Mouse (Mus musculus) kidney, postnatal 36 days (tissue): ENCODE measurements at regions not wholly inside any gene's neighbourhood (a gene's known extent, or its start where the extent isn't known, plus 50 kb on each side); places are given as distances from the start of the nearest gene placed in this dataset.
A peak's percentile ranks its signal among the peaks of the same experiment; 100 is the strongest.

Source experiments
- DNase-seq, 2 experiments: peaks; one replicate each; pipeline ENCODE4 v3.0.0; 2021 to 2022; ENCODE audit warnings: mixed read lengths in 2 of 2

DNA sequence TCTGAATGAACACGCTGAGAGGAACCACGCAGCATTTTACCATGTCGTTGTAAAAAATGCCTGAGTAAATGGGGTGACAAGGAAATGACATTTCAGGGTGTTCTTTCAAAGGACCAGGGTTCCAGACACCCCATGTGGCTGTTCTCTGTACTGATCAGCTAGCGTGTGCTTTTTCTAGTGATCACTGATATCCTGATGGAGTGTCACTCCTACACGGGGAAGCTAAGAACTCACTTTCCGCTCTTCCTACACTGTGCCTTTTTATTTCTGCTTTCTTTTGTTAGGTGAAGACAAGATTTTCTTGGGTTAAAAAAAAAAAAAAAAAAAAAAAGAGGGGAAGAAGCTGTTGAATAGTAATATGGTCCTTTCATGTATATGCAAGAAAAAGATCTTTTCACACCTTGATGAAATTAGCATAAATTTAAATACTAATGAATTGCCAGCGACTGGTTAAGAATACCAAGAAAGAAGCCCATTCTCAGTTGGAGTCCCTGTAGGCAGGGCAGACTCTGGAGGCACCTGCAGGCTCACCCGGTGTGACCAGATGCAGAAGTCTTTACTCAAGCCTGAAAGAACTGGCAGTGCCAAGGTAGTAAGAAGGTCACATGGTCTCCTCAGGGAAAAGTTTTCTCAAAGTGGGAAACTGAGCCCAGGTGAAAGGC, 270.2 kb upstream of the Irx2 start:
- no peak for DNase-seq

DNA sequence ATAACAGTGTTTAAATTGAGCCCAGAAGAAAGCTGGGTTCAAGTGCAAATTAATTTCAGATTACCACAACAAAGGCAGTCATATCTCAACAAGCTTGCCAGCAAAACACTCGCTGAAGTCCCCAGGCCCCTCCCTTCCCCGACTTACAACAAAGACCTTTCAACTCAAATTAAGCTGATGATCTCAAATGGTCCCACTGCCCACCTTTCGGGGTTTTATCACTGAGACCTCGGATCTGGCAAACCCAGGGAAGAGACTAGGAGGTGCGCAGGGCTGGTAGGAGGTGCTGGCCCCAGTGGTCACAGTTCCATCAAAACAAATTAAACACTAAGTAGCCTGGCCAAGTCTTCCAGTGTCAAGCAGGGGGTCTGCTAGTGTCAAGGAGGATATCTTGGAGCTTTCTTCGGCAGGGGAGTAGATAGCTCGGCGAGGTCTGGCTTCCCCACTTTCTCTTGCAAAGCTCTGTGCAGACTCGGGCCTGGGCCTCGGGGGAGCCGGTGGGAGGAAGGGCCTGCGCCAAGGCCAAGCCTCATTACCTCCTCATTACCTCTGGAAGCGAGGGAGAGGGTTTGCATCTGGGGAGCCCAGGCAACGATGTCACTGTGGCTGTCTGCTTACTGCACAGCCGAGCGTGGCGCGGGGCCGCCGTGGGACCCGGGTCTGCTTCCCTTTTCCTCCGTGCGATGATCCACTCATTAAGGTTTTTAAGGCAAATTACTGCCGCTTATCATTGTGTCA, 262.9 kb upstream of the Irx2 start:
- no peak for DNase-seq

DNA sequence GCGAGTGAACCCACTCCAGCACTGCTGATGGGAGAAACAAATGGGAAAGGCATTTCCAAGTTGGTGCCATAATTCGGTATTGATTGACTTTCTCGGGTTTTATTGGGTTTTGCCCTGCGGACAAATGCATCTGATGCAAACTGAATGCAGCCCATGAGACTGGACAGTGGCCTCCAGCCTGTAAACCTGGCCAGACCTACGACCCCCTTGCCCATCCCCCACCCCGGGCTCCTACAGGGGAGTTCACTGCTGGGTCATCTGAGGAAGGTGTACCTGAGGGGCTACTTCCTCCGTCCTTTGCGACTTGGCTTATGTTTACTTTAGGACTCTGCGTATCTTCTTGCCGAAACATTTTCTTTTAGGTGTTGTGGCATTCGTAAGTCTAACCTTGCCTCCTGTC, 262.3 kb upstream of the Irx2 start:
- no peak for DNase-seq

DNA sequence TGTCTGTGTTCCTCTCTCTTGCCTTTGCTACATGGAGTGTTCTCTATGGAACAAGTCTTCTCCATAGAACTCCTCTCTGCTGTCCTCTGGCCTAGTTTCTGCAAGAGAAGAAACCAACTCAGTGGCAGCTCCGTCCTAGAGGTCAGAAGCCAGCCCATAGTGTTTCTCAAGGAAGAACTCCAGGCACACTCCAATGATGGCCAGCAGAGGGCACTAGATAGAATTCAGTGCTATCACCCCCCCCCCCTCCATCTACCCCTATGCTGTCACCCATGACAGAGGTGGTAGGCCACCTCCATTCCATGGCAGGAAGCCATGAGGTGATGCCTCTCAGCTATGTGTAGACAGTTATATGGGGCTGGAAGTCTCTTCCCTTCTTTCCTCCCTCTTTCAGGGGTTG, 258.5 kb upstream of the Irx2 start:
- peak in 1 of 2 experiments; percentile 34 for DNase-seq

DNA sequence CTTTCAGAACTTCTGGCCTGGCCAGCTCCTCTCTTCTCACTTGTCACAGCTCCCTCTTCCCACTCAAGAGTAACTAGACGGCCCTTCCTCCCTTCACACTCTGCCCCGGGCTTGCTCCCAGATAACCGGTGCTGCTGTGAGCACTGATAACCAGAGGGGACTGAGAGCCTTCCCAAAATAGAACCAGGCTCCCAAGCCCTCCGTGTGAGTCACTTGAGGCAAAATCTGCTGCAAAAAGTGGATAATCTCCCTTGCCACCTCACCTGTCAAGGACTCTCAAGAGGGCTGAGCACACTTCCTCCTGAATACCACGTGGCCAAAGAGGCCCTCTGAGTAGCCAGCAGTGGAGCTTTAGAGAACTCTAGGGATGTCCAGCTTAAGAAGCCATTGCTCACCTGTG, 257.6 kb upstream of the Irx2 start:
- no peak for DNase-seq

DNA sequence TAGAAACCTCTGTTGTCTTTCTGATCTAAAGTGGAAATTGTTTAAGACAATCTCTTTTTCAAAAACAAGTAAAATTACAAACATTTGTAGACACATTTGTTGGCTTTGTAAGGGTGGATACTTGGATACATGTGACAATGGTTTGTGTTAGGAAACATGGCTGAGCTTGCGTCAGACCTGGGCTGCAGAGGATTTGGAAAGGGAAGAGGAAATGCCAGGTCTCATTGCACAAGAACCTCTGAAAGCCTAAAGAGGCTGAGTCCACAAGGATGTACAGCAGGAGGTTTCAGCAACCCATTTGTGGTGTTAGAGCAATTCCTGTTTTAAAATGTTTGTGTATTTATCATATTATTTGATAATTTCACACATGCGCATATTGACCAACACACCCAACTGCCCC, 235.3 kb upstream of the Irx2 start:
- DNase-seq = no peak

DNA sequence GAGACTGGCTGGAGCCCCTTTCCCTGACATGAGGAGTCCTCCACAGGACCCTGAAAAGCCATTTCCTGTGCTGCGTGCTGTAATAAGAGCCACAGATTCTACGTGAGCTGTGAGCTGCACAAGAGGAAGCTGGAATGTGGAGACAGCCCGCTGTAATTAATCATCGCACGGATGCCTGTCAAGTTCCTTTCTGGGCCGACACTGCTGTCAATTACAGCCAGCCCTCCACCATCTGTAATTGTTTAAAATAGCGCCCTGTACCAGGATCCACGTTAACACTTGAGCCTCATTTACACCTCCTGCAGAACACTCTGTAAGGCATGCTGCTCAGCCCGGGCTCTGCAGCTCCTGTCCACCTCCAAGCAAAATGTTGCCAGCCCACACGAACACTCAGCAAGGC, 227.9 kb upstream of the Irx2 start:
- no peak for DNase-seq

DNA sequence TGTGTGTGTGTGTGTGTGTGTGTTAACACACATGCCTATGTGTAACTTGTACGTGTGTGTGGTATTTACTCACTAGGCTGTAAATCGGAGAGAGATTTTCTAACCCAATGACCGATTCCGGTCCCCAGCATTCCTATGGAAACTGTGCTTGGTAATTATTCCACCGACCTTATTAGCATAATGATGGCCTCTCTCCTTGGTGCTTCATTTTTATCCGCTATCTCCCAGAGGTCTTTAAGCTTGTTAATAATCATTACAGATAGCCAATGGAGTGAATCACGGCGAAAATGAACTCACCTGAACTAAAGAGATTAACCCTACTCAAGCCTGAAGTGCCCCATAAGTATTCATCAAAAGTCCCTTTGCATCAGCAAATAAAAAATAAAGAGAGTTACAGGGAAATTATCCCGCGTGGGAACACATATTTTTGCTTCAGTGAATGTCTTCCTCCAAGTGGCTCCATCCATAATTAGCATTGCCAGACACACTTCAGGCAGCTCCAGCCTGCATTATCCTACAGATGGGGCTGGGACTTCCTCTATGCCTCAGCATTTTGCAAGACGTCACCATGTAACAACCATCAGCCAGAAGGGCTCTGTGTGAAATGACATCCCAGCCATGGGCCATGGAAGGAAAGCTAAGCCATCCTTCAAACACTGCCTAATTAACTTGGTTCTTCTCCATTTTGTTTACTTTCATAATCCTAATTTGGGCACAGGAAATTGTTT, 219.2 kb upstream of the Irx2 start:
- DNase-seq = no peak

DNA sequence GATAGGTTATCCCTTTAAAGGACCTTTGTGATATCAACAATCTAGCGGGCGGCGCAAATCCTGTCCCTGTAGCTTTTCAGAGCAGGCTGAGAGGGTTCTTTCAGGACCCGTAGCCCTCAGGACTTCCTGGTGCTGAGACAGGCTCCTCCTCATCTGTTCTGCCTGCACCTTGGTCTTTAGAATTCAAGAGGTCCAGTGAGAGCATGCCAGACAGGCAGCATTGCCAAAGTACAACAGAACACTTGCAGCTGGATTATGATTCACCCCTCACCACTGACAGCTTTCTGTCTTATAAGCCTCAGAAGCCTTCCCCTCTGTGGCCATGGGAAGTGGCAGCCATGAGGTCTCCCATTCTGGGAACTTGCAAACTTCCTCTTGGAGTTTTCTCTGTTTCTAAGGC, 216.0 kb upstream of the Irx2 start:
- DNase-seq = peak; percentile 35 to 62

DNA sequence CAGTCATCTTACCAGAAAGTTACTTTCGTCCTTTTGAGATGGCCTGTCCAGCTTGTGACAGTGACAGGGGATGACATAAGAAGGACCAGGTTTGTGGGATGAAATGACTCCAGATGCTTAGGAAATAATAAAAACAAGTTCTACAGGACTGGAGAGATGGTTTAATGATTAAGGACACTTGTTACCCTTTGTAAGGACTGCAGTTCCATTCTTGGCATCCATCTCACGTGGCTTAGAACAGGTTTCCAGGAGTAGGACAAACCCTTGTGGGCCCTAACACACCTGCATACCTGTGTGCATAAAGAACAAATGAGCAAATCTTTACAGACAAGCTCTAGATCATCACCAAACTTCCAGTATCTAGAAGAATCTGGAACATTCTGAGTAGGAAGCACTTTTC, 211.6 kb upstream of the Irx2 start:
- DNase-seq = peak; percentile 27 to 36

DNA sequence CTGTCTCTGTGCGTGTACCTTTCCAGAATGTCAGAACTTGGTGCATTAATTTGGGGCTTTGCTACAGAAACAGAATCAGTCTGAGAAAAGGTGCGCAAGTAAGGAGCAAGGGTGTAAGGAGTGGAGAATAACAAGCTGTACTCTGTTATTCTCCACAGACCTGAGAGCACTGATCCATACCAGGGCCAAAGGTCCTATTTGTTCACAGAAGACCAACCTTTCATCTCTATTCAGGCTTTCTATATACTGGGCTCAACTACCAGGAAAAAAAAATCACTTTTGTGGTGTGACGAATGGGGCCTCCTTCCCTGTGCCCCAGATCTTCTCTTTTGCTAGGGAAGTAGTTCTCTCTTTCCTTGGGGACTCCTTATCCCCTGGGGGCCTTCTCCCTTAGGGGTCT, 210.8 kb upstream of the Irx2 start:
- DNase-seq = peak; percentile 29 to 51

DNA sequence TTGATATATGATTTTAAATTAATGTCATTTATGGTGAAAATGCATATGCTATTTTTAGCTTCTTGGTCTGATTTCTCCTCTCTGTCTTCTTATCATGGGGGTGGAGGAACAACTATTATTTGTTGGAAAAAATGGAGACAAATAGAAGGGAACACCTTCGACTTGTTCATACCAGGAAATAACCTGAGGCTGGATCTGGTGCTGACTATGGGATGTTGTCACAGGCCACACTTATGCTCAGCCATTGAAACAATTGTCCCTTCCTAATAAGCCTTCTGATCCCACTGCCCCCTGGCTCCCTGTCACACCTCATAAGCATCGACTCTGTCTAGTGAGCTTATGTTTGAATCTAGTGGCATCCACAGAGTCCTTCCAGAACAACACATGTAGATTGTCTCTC, 210.3 kb upstream of the Irx2 start:
- DNase-seq = no peak

DNA sequence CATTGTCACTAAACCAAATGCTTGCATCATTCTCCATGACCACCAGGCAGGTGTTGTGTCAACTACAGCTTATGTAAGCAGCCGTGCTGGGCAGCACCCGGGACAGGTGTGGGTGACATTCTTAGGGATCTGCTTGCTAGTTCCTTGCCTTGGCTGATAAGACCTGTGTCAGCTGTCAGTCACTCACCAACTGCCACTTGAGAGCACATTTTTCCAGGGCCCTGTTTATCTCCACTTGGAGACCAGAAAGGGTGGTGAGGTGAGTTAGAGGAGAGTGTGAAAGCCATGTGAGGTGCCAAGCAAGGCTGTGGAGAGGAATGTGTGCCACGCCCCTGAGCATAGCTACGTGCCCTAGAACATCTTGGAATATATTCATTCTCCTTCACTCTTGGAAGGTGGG, 209.1 kb upstream of the Irx2 start:
- no peak for DNase-seq

DNA sequence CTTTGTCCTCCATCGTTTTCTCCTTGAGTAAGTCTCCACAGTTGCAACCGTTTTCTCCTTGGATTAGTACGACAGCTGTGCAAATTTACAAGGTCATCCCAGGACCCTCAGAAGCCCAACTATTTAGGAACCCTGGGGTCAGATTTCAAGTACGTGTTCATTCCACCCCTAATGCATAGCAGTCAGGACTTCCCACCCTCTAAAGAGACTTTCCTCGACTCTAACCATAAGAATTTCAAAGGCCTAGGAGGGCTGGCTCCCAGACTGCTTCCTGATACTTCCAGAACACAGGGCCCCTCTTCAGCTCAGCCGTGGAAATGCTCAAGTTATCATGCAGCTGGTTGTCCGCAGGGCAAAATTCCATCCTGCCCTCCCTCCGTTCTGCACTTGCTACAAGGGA, 202.7 kb upstream of the Irx2 start:
- no peak for DNase-seq

DNA sequence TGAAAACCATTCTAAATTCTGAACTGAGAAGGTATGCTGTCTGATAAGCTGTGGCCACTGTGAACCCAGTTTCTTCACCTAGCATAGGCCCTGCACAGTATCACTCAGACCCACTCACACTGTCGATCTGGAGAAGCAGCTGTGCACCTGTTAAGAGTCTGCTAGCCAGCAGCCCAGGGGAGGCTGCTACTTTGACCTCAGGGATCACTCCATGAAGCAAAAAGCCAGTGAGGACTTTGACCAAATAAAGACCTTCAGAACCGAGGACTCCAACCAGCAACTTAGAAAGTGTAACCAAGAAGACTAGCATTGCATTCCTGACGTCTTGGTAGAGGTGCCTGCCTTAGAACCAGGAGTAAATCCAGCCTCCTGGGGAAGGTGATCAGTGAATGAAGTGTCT, 183.3 kb upstream of the Irx2 start:
- DNase-seq = peak; percentile 17 to 32

DNA sequence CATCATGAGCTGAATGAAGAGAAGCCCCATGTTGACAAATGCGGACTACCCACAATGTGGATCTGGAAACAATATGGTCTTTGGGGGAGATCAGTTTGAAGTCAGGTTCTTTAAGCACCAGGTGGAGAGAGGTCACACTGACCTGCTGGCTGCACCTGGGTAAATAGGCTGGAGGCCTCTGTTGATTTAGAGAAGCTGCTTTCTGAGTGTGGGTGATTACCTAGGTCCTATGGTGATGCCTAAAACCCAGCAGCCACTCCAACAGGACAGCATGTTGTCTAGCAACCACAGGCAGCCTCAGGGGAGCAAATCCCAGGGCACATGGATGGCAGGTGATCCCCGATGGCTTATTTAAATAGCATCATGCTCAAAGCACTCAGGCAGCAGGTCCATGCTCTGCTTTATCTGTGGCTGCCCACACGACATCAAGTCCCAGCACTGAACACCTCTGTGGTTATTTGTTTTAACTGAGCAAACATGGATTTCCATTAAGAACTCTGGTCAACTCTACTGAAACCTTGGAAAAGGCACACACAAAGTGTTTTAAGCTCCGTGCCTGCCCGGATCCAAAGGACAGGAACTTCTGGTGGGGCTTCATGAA, 180.1 kb upstream of the Irx2 start:
- no peak for DNase-seq

DNA sequence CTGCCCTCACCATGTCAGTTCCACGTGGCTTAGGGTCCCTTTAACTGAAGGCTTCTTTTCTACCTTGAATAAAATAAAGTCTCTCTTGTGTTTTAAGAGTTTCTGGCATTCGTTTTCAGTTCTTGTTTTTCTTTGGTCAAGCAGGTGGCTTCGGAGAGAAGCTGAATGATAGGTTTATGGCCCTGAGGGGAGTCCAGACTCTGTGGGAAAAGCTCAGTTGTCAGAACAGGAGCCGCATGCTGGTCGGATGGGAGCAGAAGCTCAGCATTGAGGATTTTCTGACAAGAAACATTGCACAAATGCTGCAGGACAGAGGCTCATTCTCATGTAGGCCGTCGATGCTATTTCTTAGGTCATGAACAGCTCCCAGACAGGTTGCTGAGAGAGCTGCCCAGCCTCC, 133.3 kb upstream of the Irx2 start:
- no peak for DNase-seq

DNA sequence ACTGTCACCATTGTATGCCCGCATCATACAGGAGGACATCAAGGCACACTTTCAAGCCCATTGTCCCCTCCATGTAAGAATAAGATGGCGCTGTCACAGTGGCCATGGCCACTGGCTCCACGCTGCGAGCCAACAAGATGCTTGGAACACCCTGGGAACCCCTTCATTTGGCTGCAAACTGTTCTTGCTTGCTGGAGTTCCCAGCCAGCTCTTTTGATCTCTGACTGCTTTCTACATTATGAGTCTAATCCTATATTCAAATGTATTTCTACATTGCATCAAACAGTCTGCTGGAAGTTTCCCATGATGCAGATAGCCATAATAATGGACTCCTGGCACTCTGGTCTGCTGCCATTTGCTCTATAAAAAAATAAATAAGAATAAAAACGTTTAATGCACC, 131.6 kb upstream of the Irx2 start:
- no peak for DNase-seq

DNA sequence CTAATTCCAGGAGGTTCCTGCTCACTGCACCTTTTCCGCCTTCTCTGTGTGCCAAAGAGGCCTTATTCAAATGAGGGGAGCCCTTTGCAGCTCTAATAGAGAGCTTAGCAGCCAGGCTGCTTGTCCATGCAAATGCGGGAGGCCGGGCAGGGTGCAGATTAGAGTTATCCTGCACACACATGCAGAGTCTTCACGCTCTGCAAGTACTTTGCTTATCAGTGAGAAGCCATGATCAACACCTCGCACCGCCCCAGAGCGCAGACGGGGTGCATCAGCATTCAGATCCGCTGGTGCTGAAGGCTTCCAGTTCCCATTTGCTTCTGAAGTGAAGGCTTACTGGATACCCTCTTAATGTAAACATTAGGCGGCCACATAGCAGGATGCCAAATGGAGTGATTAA, 131.1 kb upstream of the Irx2 start:
- DNase-seq = no peak

DNA sequence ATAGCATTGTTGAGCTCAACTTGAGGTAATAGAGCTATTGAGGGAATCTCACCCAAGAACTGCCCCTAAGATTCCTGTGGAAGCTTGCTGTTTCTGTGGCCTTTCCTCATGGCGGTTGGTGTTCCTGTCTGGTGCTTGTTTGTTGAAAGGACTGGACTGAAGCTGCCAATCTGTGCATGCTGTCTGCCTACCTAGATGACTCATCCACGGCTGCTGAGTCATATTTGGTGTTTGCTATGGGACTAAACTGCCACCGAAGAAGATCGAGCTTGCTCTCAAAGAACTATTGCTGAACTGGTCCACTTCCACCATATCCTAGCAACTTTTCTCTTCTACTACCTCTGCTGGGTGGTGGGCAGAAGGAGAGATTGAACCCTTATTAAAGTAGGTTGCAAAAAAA, 122.7 kb upstream of the Irx2 start:
- no peak for DNase-seq

DNA sequence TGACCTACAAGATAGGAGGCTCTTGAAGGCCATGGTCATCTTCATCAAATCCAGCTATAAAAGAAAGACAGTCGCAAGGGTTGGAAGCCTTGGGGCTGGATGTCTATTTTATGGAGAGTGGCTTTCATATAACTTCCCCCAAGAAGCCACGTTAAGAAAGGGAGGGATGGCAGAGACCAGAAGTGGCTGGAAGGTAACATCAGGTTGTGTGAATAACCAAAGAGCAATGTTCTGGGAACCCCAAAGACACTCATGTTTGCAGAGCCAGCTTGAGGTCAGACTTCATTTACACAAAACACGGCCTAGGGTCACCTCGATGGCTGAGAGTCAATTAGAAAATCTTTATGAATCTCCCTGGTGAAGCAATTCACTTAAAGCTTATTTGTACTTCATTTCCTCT, 90.0 kb upstream of the Irx2 start:
- DNase-seq = no peak

DNA sequence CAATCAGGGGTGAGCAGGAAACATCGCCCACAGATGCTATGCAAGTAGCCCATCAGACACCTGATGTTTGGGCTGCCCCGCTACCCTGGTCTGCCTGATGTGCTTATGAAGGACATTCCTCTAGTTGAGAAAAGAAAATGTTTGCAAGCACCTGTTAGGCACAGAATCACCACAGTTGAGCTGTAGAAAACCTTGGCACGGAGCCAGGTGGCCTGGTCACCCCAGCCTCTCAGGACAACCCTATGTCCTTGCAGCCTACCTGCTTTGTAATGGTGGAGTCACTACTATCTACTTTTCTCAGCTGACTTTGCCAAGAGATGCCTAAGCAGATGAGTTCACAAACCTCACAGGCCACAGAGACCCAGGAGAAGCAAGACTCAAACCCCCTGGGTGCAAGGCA, 86.9 kb upstream of the Irx2 start:
- peak in 1 of 2 experiments; percentile 7 for DNase-seq

DNA sequence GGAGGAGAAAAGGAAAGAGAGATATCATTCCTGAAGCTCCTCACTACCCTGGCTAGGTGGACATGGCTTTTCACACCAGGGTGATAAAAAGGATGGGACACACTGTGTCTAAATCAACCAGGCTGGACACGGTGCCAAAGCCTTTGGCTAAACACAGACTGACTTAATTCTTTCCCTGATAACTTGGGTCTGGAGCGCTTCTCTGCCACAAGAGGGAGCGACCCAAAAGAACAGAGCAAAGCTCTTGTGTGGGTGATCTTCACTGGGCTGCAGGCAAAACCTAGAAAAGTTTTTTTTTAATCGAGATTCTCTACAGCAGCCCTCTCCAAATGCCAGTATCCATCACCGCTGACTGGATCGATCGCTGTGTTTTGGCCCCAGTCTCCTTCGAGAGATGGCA, 70.7 kb upstream of the Irx2 start:
- DNase-seq = no peak

DNA sequence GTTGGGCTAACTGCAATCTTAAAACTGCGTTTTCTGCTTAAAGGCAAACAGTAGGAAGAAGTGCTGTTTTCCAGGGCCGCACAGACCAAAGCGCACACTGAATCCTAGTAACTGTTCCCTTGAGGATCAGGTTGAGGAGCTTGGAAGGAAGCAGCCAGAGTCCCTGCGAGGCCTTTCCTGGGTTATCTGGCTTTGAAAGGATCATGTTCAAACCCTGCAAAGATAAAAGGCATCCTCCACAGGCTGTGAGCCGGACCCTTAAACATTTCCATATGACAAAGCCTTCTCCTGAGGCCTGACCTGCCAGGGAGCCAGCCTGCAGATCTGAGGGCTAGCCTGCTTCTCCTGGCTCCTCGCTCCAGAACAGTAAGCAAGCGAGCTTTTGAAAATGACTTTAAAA, 56.7 kb upstream of the Irx2 start:
- DNase-seq = no peak
